Mouse (Mus musculus) midbrain, embryonic 14.5 days (tissue): ENCODE data around the gene Bod1l. TPM values are rescaled to one million over a fixed set of nuclear protein-coding genes. Genes with fewer than 3 reads are reported as not detected.

Source experiments
- ATAC-seq: fragments of 200-750 bp; cut with Nextera tagmentation; 2 replicates; pipeline ENCODE4 v1.8.0; 2017; ENCODE audit warnings: moderate number of reproducible peaks, moderate library complexity; ENCODE audit not compliant: low FRiP score, low TSS enrichment
- DNase-seq: peaks from one replicate; pipeline ENCODE4 v3.0.0-alpha.2; 2015
- H3K27ac ChIP-seq: fragments of 300-500 bp; sonication (generic); replicated peaks from 2 replicates; pipeline ENCODE4 v1.5.1; 2014; ENCODE audit warnings: mild to moderate bottlenecking, low read depth, low read length, moderate library complexity
- H3K27me3 ChIP-seq: fragments of 300-500 bp; sonication (generic); 2 replicates; pipeline ENCODE4 v1.6.1; 2014; ENCODE audit warnings: low read length, control low read depth, mixed read lengths; ENCODE audit not compliant: control insufficient read depth, insufficient read depth
- H3K36me3 ChIP-seq: fragments of 300-500 bp; sonication (generic); 2 replicates; pipeline ENCODE4 v1.6.1; 2014; ENCODE audit warnings: low read length, control low read depth; ENCODE audit not compliant: control insufficient read depth, insufficient read depth
- H3K4me1 ChIP-seq: fragments of 300-500 bp; sonication (generic); 2 replicates; pipeline ENCODE4 v1.6.1; 2014; ENCODE audit warnings: mild to moderate bottlenecking, antibody characterized with exemption, low read length, control low read depth; ENCODE audit not compliant: control insufficient read depth, insufficient read depth
- H3K4me2 ChIP-seq: fragments of 300-500 bp; sonication (generic); 2 replicates; pipeline ENCODE4 v1.6.1; 2014; ENCODE audit warnings: mild to moderate bottlenecking, low read length, moderate library complexity
- H3K4me3 ChIP-seq: fragments of 300-500 bp; sonication (generic); replicated peaks from 2 replicates; pipeline ENCODE4 v1.5.1; 2014; ENCODE audit warnings: low read depth, low read length
- H3K9ac ChIP-seq: fragments of 300-500 bp; sonication (generic); replicated peaks from 2 replicates; pipeline ENCODE4 v1.6.1; 2014; ENCODE audit warnings: mild to moderate bottlenecking, low read length, moderate library complexity
- H3K9me3 ChIP-seq: fragments of 300-500 bp; sonication (generic); 2 replicates; pipeline ENCODE4 v1.6.1; 2016; ENCODE audit warnings: low read length, control low read depth, mixed read lengths; ENCODE audit not compliant: control insufficient read depth
- WGBS: fragments of 180-500 bp; shearing (Covaris S2); extraction: QIAGEN DNeasy Blood & Tissue Kit; methylation state at CpG from one replicate; pipeline ENCODE4 v1.1.7; 2014; 5-methylcytosine and 5-hydroxymethylcytosine counted together
- polyA plus RNA-seq: library from polyadenylated mRNA; unstranded; fragments of >200 nt; fragmentation: Nextera tagmentation; extraction: Ambion mirVana; gene quantifications from 2 replicates; pipeline ENCODE4 v1.2.1, GENCODE M21; 2014

Gene Bod1l
- 29.8 and 32.4 TPM in 2 replicates for polyA plus RNA-seq

DNA sequence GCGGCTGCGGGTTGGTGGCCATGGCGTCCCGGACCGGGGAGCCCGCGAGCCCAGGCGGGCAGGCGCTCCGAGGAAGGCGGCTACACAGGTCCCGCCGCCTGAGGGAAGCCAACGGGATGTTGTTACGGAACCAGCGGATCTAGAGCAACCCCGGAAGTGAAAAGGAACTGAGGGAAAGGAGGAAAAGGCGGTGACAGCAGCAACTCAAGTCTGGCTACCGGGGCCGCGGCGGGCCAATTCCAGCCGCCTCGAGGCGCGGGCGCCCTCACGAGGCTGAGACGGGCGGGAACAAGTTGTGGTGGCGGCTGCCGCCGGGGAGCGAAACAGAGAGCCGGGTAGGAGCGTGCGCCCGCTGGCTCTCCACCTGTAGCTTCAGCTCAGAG lies at the start of gene Bod1l:
Gene Bod1l (minus strand): TSS at position 169 of the 383 bp plus-strand sequence.
- peaks cover 8% of the 10 kb centered on the region for H3K4me1 ChIP-seq
- H3K4me3 ChIP-seq: peak within 1 kb of the TSS; percentile 99
- peak within 1 kb of the TSS; percentile 89 for H3K9ac ChIP-seq
- DNase-seq (peak; percentile 97), ATAC-seq (peak; percentile 93)
- H3K36me3 ChIP-seq: peaks cover 3% of the 10 kb centered on the region; the same call in 1 of the 2 replicates
- H3K9me3 ChIP-seq: no peaks in the 10 kb centered on the region
- H3K27me3 ChIP-seq: no peaks in the 10 kb centered on the region
- under 1% methylated on average over 38 of the region's 38 CpGs for WGBS
- H3K4me2 ChIP-seq: peak within 1 kb of the TSS; percentile 87
- H3K27ac ChIP-seq: peak within 1 kb of the TSS; percentile 74

DNA sequence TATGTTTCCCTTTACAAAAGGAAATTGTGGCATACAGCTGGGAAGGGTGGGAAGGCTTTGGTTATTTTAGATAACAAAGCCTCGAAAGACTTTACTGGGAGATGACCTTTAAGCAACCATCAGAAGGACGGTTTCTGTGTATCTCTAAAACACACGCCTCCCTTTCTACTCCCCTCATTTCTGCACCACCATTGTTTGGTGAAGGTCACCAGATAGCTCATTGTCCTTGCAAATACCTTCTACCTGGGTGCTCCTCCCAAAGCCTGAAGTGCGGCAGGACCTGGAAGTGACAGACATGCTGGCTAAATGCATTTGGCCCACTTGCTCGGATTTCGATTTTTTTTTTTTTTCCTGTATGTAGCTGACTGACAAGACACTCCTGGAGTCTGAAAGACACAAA lies 49.2 kb upstream of the Bod1l start:
- WGBS: 81% methylated on average over 6 of the region's 6 CpGs
- ATAC-seq: no peak
- H3K9ac ChIP-seq: no peak overlapping the region
- H3K36me3 ChIP-seq: no peaks in the 10 kb centered on the region
- no peaks in the 10 kb centered on the region for H3K27me3 ChIP-seq
- H3K9me3 ChIP-seq: no peaks in the 10 kb centered on the region
- H3K4me1 ChIP-seq: peaks cover 7% of the 10 kb centered on the region; the same call in 1 of the 2 replicates
- H3K4me2 ChIP-seq: no peak overlapping the region
- DNase-seq: no peak
- H3K4me3 ChIP-seq: no peak overlapping the region
- H3K27ac ChIP-seq: no peak overlapping the region

GRCm38 (mm10) chr5:41890871-41891270 lies 46.8 kb upstream of the Bod1l start:
- Histone ChIP-seq H3K27ac (no peak overlapping the region), H3K9ac (no peak overlapping the region), H3K4me2 (no peak overlapping the region), H3K4me1 (peaks cover 7% of the 10 kb centered on the region; the same call in 1 of the 2 replicates), H3K4me3 (no peak overlapping the region), H3K9me3 (no peaks in the 10 kb centered on the region), H3K27me3 (no peaks in the 10 kb centered on the region), H3K36me3 (no peaks in the 10 kb centered on the region)
- 65% methylated on average over 5 of the region's 5 CpGs for WGBS
- DNase-seq (no peak), ATAC-seq (no peak)

DNA sequence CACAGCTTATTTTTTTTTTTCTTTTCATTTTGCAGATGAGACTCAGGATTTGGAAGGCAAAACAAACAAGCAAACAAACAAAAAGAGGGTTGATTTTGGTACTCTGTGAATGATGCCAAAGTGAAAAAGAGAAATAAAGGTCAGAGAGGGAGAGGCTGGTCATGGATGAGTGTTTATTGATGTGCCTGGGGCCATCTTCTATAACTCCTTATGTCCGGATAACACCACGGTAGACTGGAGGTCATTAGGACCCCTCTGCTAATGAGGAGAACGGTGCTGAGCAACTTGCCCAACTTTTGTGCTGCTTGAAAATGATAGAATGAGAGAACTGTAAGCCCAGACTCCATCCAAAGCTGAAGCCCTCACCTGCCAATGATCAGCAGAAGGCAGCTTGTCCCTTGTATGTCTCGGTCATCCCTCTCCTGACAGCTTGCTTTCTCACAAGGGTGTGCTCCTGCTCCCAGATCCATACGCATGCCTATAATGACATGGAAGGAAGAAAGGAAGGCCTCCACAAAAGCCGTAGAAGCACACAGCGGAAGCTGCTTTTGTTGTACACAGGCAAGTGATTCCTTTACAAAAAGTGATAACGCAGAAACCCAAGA lies 45.2 kb upstream of the Bod1l start:
- 74% methylated on average over 8 of the region's 8 CpGs for WGBS
- no peaks in the 10 kb centered on the region for H3K27me3 ChIP-seq
- no peaks in the 10 kb centered on the region for H3K9me3 ChIP-seq
- ATAC-seq (no peak), DNase-seq (no peak)
- H3K4me1 ChIP-seq: peaks cover 7% of the 10 kb centered on the region; the same call in 1 of the 2 replicates
- no peak overlapping the region for H3K4me2 ChIP-seq
- H3K36me3 ChIP-seq: no peaks in the 10 kb centered on the region
- no peak overlapping the region for H3K4me3 ChIP-seq
- H3K9ac ChIP-seq: no peak overlapping the region
- H3K27ac ChIP-seq: no peak overlapping the region

DNA sequence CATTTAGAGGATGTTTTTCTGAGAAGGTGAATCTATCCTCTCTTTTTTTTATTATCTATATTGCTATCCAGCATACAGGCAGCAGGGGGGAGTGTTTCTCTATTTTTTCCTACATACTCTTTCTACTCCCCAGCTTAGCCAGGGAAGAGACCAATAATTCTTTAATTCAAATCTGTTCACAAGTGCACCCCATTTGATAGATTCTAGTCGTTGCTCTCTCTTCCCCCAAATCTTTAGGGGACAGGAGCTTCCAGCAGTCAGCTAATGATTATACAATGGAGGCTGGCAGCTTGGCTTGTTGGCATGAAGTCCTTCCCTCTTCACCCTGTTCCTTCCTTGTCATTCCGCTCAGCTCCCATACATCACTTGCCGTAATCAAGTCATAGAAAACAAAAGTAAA lies 44.7 kb upstream of the Bod1l start:
- 45% methylated on average over 3 of the region's 3 CpGs for WGBS
- H3K4me2 ChIP-seq: no peak overlapping the region

DNA sequence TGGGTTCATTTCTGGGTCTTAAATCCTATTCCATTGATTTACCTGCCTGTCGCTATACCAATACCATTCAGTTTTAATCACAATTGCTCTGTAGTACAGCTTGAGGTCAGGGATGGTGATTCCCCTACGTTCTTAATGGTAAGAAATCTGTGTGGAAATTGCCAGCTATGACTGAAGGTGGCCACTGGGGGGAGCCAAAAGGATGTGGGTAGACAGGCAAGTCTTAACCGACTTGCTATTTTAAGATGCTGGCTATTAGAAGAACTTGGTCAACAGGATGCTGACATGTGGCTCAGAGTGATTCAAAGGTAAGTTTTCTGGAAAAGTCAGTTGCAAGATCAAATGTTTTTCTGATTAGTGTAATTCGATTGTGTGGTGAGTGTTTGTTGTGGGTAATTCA lies 43.6 kb upstream of the Bod1l start:
- H3K9ac ChIP-seq: no peak overlapping the region
- no peaks in the 10 kb centered on the region for H3K9me3 ChIP-seq
- 18% methylated on average over 4 of the region's 4 CpGs for WGBS
- no peak for ATAC-seq
- H3K27me3 ChIP-seq: no peaks in the 10 kb centered on the region
- no peak overlapping the region for H3K4me3 ChIP-seq
- H3K36me3 ChIP-seq: no peaks in the 10 kb centered on the region
- peak; percentile 86 for DNase-seq
- no peak overlapping the region for H3K27ac ChIP-seq
- peaks cover 7% of the 10 kb centered on the region; the same call in 1 of the 2 replicates for H3K4me1 ChIP-seq
- no peak overlapping the region for H3K4me2 ChIP-seq

More for the DNA sequence above, 44.7 kb upstream of the Bod1l start:
- Histone ChIP-seq H3K9ac (no peak overlapping the region), H3K9me3 (no peaks in the 10 kb centered on the region), H3K4me3 (no peak overlapping the region), H3K4me1 (peaks cover 7% of the 10 kb centered on the region; the same call in 1 of the 2 replicates), H3K27me3 (no peaks in the 10 kb centered on the region), H3K36me3 (no peaks in the 10 kb centered on the region), H3K27ac (no peak overlapping the region)
- peak; percentile 85 for DNase-seq
- peak; percentile 80 for ATAC-seq

GRCm38 (mm10) chr5:41884563-41884962 lies 40.4 kb upstream of the Bod1l start:
- Histone ChIP-seq H3K9ac (no peak overlapping the region), H3K27ac (no peak overlapping the region), H3K4me3 (no peak overlapping the region), H3K4me1 (peaks cover 7% of the 10 kb centered on the region; the same call in 1 of the 2 replicates), H3K36me3 (no peaks in the 10 kb centered on the region), H3K9me3 (no peaks in the 10 kb centered on the region), H3K4me2 (no peak overlapping the region), H3K27me3 (no peaks in the 10 kb centered on the region)
- 21% methylated on average over 12 of the region's 12 CpGs for WGBS
- DNase-seq (peak; percentile 88), ATAC-seq (peak; percentile 40; the same call in 1 of the 2 replicates)

- 79% methylated on average over 2 of the region's 2 CpGs for WGBS
- H3K4me1 ChIP-seq: no peaks in the 10 kb centered on the region
- no peak overlapping the region for H3K4me2 ChIP-seq
- no peak overlapping the region for H3K4me3 ChIP-seq
- no peaks in the 10 kb centered on the region for H3K36me3 ChIP-seq
- H3K27ac ChIP-seq: no peak overlapping the region
- no peak overlapping the region for H3K9ac ChIP-seq
- ATAC-seq: no peak
- H3K9me3 ChIP-seq: no peaks in the 10 kb centered on the region
- no peaks in the 10 kb centered on the region for H3K27me3 ChIP-seq
- peak; percentile 51 for DNase-seq
These were observed 27.0 kb upstream of the Bod1l start for GRCm38 (mm10) chr5:41871164-41871563.

DNA sequence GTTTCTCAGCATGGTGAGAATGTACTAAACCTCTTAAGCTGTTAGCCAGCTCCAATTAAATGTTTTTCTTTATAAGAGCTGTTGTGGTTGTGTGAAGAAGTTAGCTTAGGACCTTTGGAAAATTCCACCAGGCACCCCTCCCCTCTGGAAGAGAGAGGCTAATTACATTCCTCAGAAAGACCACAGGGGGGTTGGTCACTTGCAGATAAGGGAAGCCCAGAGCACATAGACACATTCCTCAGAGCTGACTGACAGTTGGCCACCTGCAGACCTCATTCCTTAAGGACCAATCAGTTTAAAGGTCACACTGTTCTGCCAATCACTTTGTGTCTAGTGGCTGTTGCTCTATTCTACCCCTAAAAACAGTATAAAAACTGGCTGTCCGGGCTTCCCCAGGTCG lies 11.7 kb upstream of the Bod1l start:
- ATAC-seq (no peak), DNase-seq (no peak)
- Histone ChIP-seq H3K9ac (no peak overlapping the region), H3K36me3 (no peaks in the 10 kb centered on the region), H3K9me3 (no peaks in the 10 kb centered on the region), H3K27ac (no peak overlapping the region), H3K27me3 (no peaks in the 10 kb centered on the region), H3K4me2 (no peak overlapping the region), H3K4me3 (no peak overlapping the region), H3K4me1 (no peaks in the 10 kb centered on the region)
- 83% methylated on average over 2 of the region's 2 CpGs for WGBS
